Mouse (Mus musculus) A20 (cell line): ENCODE data around the gene Cyren.

Experiments
- DNase-seq: peaks from one replicate; pipeline ENCODE4 v3.0.0-alpha.2; 2011; ENCODE audit warnings: low read depth, low spot score

Cyren gene

DNA sequence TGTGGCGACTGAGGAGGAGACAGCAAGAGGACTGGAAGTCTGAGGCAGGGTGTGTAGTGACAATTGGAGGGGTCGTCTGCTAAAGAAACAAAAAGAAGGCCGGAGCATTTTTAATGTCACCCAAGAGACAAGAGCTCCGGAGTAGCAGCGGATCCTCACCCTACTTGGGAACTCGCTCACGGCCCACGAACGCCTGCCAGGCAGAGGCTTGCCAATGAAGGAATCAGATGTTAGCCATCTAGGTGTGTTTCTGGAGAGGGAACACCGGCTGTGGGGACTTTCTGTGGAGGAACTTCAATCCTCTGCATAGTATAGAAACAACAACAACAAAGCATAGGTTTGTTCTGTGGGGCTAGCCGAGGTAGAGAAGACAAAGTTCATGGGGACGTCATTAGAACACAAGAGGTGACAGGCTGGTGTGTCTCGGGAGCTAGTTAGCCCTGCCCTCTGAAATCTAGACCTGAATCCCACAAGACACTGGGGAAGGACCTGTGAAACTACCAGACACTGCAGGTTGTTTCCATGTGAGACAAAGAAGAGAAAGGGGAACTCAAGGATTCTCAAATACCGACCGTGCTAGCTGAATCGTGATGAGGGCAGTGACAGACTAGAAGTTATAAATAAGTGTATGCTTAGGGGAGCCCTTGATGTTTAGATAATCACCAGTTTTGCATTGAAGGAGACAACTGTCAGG is 10.4 kb downstream of the Cyren start:
- peak; percentile 74 for DNase-seq

DNA sequence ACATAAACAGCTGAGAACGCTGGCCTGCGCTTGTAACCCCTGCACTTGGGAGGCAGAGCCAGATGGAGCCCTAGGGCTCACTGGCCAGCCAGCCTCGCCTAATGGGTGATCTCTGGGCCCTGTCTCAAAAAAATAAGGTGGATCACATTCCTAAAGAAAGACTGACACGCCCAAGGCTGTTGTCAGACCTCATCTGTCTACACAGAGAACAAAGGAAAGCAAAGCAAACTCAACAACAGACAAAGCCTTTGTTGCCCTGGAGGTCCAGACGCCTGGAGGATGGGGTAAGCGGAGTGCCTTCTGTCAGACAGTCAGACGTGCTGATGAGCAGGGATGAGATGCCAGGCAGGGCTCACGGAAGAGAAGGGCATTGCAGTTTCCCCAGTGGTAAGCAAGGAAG is 11.1 kb downstream of the Cyren start:
- peak; percentile 35 for DNase-seq

DNA sequence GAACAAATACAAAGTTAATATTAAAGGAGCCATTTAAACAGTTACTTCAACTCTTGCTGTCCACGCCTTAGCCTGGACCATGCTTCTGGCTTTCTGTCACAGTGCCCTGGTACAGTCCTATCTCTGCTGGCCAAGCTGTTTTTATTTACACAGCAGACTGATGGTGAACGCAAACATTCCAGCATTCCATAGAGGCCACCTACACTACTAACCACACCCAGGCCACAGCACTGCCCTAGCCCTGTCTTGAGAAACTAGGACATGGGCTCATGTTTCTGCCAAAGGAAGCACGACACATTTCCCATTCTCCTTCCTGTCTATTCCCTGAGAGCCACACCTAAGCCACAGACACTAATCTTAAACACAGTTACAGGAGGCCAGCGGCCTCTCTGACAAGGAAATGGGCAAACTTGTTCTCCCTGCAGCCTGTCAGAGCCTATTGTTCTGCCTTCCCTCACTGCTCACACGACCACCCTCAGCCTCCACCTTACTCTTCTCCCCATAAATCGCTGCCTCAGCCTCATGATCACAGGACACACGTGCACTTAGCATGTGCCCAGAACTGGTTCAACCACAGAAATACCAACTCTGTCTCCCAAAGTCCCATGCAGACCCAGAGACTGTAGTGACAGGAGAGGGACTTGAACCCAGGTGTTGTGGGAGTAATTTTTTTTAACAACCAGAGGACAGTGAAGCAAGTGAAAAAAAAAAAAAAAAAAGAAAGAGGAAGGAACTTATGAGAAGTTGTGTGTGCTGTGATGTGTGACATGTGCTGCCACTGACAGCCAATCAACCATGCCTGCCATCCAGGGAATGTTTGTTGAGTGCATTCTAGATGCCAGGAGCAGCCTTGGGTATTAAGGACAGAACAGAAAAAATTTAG is 11.9 kb downstream of the Cyren start:
- DNase-seq = peak; percentile 69

DNA sequence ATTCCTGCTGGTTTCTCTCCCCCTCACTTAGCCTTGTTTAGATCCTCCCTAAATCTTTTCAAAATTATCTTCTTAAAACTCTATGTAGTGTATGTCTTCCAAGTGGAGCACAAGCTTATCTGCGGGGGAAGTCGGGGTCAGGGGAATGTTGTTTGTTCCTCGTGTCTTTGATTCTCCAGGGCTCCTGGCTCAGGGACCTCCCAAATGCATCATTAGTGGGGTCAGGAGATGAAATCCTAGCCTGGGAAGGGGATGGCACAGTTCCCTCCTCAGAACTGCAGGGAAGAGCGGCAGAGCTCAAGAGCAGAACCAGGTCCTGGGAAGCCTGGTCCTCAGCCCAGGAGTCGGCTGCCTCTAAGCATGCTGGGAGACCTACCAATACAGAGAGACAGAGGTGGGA is 12.6 kb downstream of the Cyren start:
- DNase-seq = no peak

- DNase-seq = no peak
Observed at GRCm38 (mm10) chr6:34863786-34864514, 13.9 kb downstream of the Cyren start.

GRCm38 (mm10) chr6:34862791-34863403 is 15.0 kb downstream of the Cyren start, which contains the start of gene Tmem140:
Gene Tmem140, plus strand, starts transcription at chr6:34863146.
- peak; percentile 81 for DNase-seq

DNA sequence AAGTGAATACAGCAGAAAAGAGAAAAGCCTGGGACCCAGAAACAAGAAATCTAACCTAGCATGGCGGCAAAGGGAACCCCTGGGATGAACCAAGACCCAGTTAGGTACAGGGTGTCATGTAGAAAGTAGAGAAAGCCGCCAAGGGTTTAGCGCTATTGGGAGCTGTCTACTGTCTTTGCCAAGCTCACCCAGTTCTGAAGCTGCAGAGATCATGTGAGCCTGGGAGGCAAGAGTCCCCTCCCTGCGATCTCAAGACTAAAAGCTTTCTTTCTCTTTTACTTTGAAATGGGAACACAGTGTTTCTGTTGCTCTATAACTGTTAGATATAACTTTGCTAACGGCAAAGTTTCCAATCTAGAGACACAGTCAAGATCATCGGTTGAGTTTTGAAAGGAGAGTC is 15.5 kb downstream of the Cyren start:
- DNase-seq = peak; percentile 69

DNA sequence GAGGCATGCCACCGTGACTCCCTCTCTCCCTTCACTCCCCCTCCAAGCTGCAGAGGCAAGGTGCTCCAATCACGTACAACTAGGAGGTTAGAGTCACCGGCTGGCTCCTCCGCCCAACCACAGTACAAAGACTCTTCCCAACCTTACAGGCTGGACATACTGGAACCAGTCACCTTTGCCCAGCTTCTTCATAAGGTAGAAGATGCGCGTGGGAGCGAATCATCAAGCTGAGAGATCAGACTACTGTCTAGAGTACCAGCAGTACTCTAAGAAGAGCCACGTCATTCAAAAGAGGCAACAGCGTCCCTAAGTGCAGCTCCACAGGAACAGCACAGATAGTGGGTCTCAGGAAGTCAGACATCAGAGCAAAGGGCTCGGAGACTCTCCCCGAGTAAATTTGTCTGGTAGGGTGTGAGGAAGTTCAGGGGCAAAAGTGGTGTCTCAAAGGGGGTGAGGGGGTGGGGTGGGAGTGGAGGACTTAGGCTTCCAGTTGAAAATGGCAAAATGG is 16.3 kb downstream of the Cyren start:
- no peak for DNase-seq

- no peak for DNase-seq
Observed at GRCm38 (mm10) chr6:34832352-34832751, 45.5 kb downstream of the Cyren start.

- no peak for DNase-seq
Observed at GRCm38 (mm10) chr6:34824406-34824805, 53.5 kb downstream of the Cyren start.
